7 mouse cellular contexts compared by ENCODE assay signal in the genomic region with DNA sequence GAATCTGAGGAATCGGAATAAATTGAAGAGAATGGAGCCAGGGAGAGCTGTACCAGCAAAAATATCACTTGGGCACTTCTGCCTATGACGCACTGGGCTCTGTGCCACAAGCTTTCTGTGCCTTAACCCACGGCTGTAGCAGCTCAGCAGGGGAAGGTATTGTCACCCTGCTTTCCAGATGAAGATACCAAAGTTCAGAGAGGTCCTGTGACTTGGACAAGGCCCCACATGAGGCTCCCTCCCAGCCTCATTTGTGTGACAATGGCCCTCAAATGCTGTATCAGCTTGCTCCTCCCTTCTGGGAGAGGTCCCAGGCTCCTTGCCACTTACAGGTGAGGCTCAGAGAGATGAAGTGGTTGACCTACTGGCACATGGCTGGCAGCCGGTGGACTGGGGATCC. TPM values are rescaled to one million over a fixed set of nuclear protein-coding genes. Genes with fewer than 3 reads are reported as not detected.
DNase-seq lines count a peak whose midpoint lies in the region; ATAC-seq and TF ChIP-seq lines count a peak whose summit lies in the region.

No protein-coding gene starts in this region.

- intact Hi-C loops in left cerebral cortex, postnatal 14 days (cut with DNase I) = no loop called here

- H3K4me3 ChIP-seq in testis, adult 2 months (ENCODE audit: control insufficient read depth, low read depth, low read length) = no peak overlapping the region
- H3K4me3 ChIP-seq in forebrain, embryonic 15.5 days = 0 out of 2 replicates have a peak overlapping the region, but pooled peaks have one; percentile 72
- H3K4me3 ChIP-seq in midbrain, postnatal 0 days (ENCODE audit: low read depth, low read length) = no peak overlapping the region

- H3K36me3 ChIP-seq in testis, adult 2 months (ENCODE audit: control insufficient read depth, insufficient read depth, low read length) = no peaks in the 10 kb centered on the region
- H3K36me3 ChIP-seq in forebrain, embryonic 15.5 days = no peaks in the 10 kb centered on the region
- H3K36me3 ChIP-seq in midbrain, postnatal 0 days (ENCODE audit: insufficient read depth, low read length) = no peaks in the 10 kb centered on the region

- peak overlapping the region; percentile 83 for H3K4me2 ChIP-seq in forebrain, embryonic 15.5 days (replicated peaks)
- H3K4me2 ChIP-seq in midbrain, postnatal 0 days (ENCODE audit: low read depth, low read length, poor library complexity, severe bottlenecking) = peak overlapping the region; percentile 87

- no peak overlapping the region for H3K9ac ChIP-seq in forebrain, embryonic 15.5 days (replicated peaks)
- H3K9ac ChIP-seq in midbrain, postnatal 0 days (replicated peaks; ENCODE audit: low read length, poor library complexity, severe bottlenecking) = no peak overlapping the region

- 24% methylated on average over 4 of the region's 4 CpGs for WGBS in forebrain, embryonic 15.5 days
- 27% methylated on average over 4 of the region's 4 CpGs for WGBS in midbrain, postnatal 0 days

- H3K27ac ChIP-seq in testis, adult 2 months (ENCODE audit: control insufficient read depth, insufficient read depth, low read depth, low read length) = 0 out of 2 replicates have a peak overlapping the region, but pooled peaks have one; percentile 40
- H3K27ac ChIP-seq in forebrain, embryonic 15.5 days (replicated peaks) = peak overlapping the region; percentile 43; the same call in 1 of the 2 replicates
- no peak overlapping the region for H3K27ac ChIP-seq in midbrain, postnatal 0 days (ENCODE audit: low read depth, low read length)

- no peak for TF ChIP-seq CTCF in testis, adult 2 months (IDR thresholded peaks at IDR 0.05; ENCODE audit: control insufficient read depth, insufficient read depth, insufficient replicate concordance, low read depth, low read length)
- TF ChIP-seq CTCF in midbrain, postnatal 0 days (IDR thresholded peaks at IDR 0.05) = no peak

- peaks cover 34% of the 10 kb centered on the region for H3K4me1 ChIP-seq in testis, adult 2 months (ENCODE audit: control insufficient read depth, insufficient read depth, low read length)
- H3K4me1 ChIP-seq in forebrain, embryonic 15.5 days = peaks cover 25% of the 10 kb centered on the region
- peaks cover 14% of the 10 kb centered on the region; the same call in 1 of the 2 replicates for H3K4me1 ChIP-seq in midbrain, postnatal 0 days (ENCODE audit: insufficient read depth, low read length)

- no peaks in the 10 kb centered on the region for H3K27me3 ChIP-seq in testis, adult 2 months (ENCODE audit: control insufficient read depth, insufficient read depth, low read length)
- 0 out of 2 replicates have a peak, but pooled peaks cover 3% of the 10 kb centered on the region for H3K27me3 ChIP-seq in forebrain, embryonic 15.5 days
- no peaks in the 10 kb centered on the region for H3K27me3 ChIP-seq in midbrain, postnatal 0 days (ENCODE audit: insufficient read depth, low read length)

- H3K9me3 ChIP-seq in forebrain, embryonic 15.5 days = no peaks in the 10 kb centered on the region
- no peaks in the 10 kb centered on the region for H3K9me3 ChIP-seq in midbrain, postnatal 0 days (ENCODE audit: low read length)

- no peak for DNase-seq in testis, postnatal 14 days (ENCODE audit: low spot score)
- DNase-seq in left cerebral cortex, postnatal 14 days (ENCODE audit: low spot score in 2 of 2) = peak; percentile 68 to 74
- no peak for DNase-seq in midbrain, postnatal 0 days (ENCODE audit: low spot score)
- no peak for DNase-seq in urinary bladder, postnatal 4 days (ENCODE audit: low spot score in 2 of 2)

- no peak for TF ChIP-seq POLR2A in testis, adult 2 months (IDR thresholded peaks at IDR 0.05; ENCODE audit: control insufficient read depth, low read depth, low read length)

- no peak for ATAC-seq in forebrain, embryonic 15.5 days (replicated peaks)
- ATAC-seq in midbrain, postnatal 0 days (ENCODE audit: low FRiP score) = no peak
- ATAC-seq in inflammation-experienced regulatory T-cells, adult 6 months = no peak

RNA-seq across cellular contexts. Expression of gene Plekhg5, which starts 15.8 kb away (rescaled TPM):
- 8.8 and 9.7 TPM in 2 replicates for polyA plus RNA-seq in testis, adult 2 months (2012; rRNA removed)
- polyA plus RNA-seq in forebrain, embryonic 15.5 days (2015; fragmentation: Nextera tagmentation; extraction: Ambion mirVana) = 9.3 and 10.9 TPM in 2 replicates
- total RNA-seq in left cerebral cortex, postnatal 14 days (2021) = 10 to 100 TPM; 74.0 to 84.0 TPM
- 17.6 and 33.5 TPM in 2 replicates for total RNA-seq in midbrain, postnatal 0 days (2014; rRNA removed)
- 13.0 and 15.1 TPM in 2 replicates for polyA plus RNA-seq in midbrain, postnatal 0 days (2015; fragmentation: Nextera tagmentation; extraction: Ambion mirVana)
- polyA plus RNA-seq in inflammation-experienced regulatory T-cells, adult 6 months (2017; shearing (Covaris generic)) = 1 to 10 TPM; 2.5 to 3.7 (median 2.9) TPM

RNA-seq across cellular contexts. Expression of gene Tnfrsf25, which starts 27.6 kb away (rescaled TPM):
- 1.2 and 1.5 TPM in 2 replicates for polyA plus RNA-seq in testis, adult 2 months (2012; rRNA removed)
- polyA plus RNA-seq in forebrain, embryonic 15.5 days (2015; fragmentation: Nextera tagmentation; extraction: Ambion mirVana) = 0.53 and 1.0 TPM in 2 replicates
- total RNA-seq in left cerebral cortex, postnatal 14 days (2021) = 10 to 100 TPM in 1 of 2 experiments, 1 to 10 TPM in 1; 6.2 to 16.5 TPM
- total RNA-seq in midbrain, postnatal 0 days (2014; rRNA removed) = 0.99 and 2.0 TPM in 2 replicates
- polyA plus RNA-seq in midbrain, postnatal 0 days (2015; fragmentation: Nextera tagmentation; extraction: Ambion mirVana) = 0.38 and 0.49 TPM in 2 replicates
- polyA plus RNA-seq in inflammation-experienced regulatory T-cells, adult 6 months (2017; shearing (Covaris generic)) = 100 to 1,000 TPM; 125 to 133 (median 127) TPM

RNA-seq across cellular contexts. Expression of gene Nol9, which starts 49.0 kb away (rescaled TPM):
- 7.7 and 8.0 TPM in 2 replicates for polyA plus RNA-seq in testis, adult 2 months (2012; rRNA removed)
- polyA plus RNA-seq in forebrain, embryonic 15.5 days (2015; fragmentation: Nextera tagmentation; extraction: Ambion mirVana) = 26.4 and 27.9 TPM in 2 replicates
- 10 to 100 TPM; 21.3 to 21.9 TPM for total RNA-seq in left cerebral cortex, postnatal 14 days (2021)
- 22.5 and 27.4 TPM in 2 replicates for total RNA-seq in midbrain, postnatal 0 days (2014; rRNA removed)
- polyA plus RNA-seq in midbrain, postnatal 0 days (2015; fragmentation: Nextera tagmentation; extraction: Ambion mirVana) = 17.5 and 19.0 TPM in 2 replicates
- 10 to 100 TPM in 2 of 3 experiments, 1 to 10 TPM in 1; 7.7 to 22.5 (median 10.2) TPM for polyA plus RNA-seq in inflammation-experienced regulatory T-cells, adult 6 months (2017; shearing (Covaris generic))

RNA-seq across cellular contexts. Expression of gene Tas1r1, which starts 49.8 kb away (rescaled TPM):
- 30.2 and 37.6 TPM in 2 replicates for polyA plus RNA-seq in testis, adult 2 months (2012; rRNA removed)
- 1.5 TPM in 2 replicates for polyA plus RNA-seq in forebrain, embryonic 15.5 days (2015; fragmentation: Nextera tagmentation; extraction: Ambion mirVana)
- total RNA-seq in left cerebral cortex, postnatal 14 days (2021) = under 1 TPM; 0.49 to 0.55 TPM
- 0.11 and 1.5 TPM in 2 replicates for total RNA-seq in midbrain, postnatal 0 days (2014; rRNA removed)
- 1.6 TPM in 2 replicates for polyA plus RNA-seq in midbrain, postnatal 0 days (2015; fragmentation: Nextera tagmentation; extraction: Ambion mirVana)
- not detected for polyA plus RNA-seq in inflammation-experienced regulatory T-cells, adult 6 months (2017; shearing (Covaris generic))

Comparison
In these comparisons a context has a peak if more than half of its experiments do, and no peak if none do; other contexts are left out.
1. DNase-seq: peak in left cerebral cortex, postnatal 14 days (2 of 2); none in testis, postnatal 14 days (single experiment), midbrain, postnatal 0 days (single experiment) and urinary bladder, postnatal 4 days (0 of 2).
2. RNA of gene Tnfrsf25, which starts 27.6 kb away (polyA plus RNA-seq): 125 to 133 TPM in inflammation-experienced regulatory T-cells, adult 6 months; 1.2 to 1.5 TPM in testis, adult 2 months, 0.53 to 1.0 TPM in forebrain, embryonic 15.5 days and 0.38 to 0.49 TPM in midbrain, postnatal 0 days; every median in the first group is over 10 times any median in the second.